Mouse (Mus musculus): ENCODE measurements at regions not wholly inside any gene's neighbourhood (a gene's known extent, or its start where the extent isn't known, plus 50 kb on each side); places are given as distances from the start of the nearest gene placed in this dataset.
A peak's percentile ranks its signal among the peaks of the same experiment; 100 is the strongest.

- DNase-seq (ENCODE audit: low spot score): no peak
Measured at GRCm38 (mm10) chr16:25042669-25043440, 243.8 kb upstream of the Tprg start.

GRCm38 (mm10) chr16:25044637-25045036 lies 242.0 kb upstream of the Tprg start:
- no peak for DNase-seq (ENCODE audit: low spot score)

- no peak for DNase-seq (ENCODE audit: low spot score)
Measured at GRCm38 (mm10) chr16:25047726-25048125, 238.9 kb upstream of the Tprg start.

GRCm38 (mm10) chr16:25049928-25050510 lies 236.6 kb upstream of the Tprg start:
- DNase-seq (ENCODE audit: low spot score): no peak

GRCm38 (mm10) chr16:25051044-25051443 lies 235.6 kb upstream of the Tprg start:
- no peak for DNase-seq (ENCODE audit: low spot score)

- DNase-seq (ENCODE audit: low spot score): no peak
Measured at GRCm38 (mm10) chr16:25052428-25052827, 234.2 kb upstream of the Tprg start.

- no peak for DNase-seq (ENCODE audit: low spot score)
Measured at GRCm38 (mm10) chr16:25052917-25053343, 233.7 kb upstream of the Tprg start.

- no peak for DNase-seq (ENCODE audit: low spot score)
Measured at GRCm38 (mm10) chr16:25054304-25054703, 232.3 kb upstream of the Tprg start.

- no peak for DNase-seq (ENCODE audit: low spot score)
Measured at GRCm38 (mm10) chr16:25055376-25055775, 231.2 kb upstream of the Tprg start.

GRCm38 (mm10) chr16:25058051-25058747 lies 228.4 kb upstream of the Tprg start:
- DNase-seq (ENCODE audit: low spot score): no peak

- DNase-seq (ENCODE audit: low spot score): peak; percentile 96
Measured at GRCm38 (mm10) chr16:25058812-25059501, 227.7 kb upstream of the Tprg start.

GRCm38 (mm10) chr16:25059504-25059992 lies 227.1 kb upstream of the Tprg start:
- peak; percentile 59 for DNase-seq (ENCODE audit: low spot score)

- DNase-seq (ENCODE audit: low spot score): no peak
Measured at GRCm38 (mm10) chr16:25060266-25060665, 226.4 kb upstream of the Tprg start.

- DNase-seq (ENCODE audit: low spot score): peak; percentile 44
Measured at GRCm38 (mm10) chr16:25061631-25062030, 225.0 kb upstream of the Tprg start.

- DNase-seq (ENCODE audit: low spot score): no peak
Measured at GRCm38 (mm10) chr16:25063981-25064380, 222.6 kb upstream of the Tprg start.

GRCm38 (mm10) chr16:25064538-25064937 lies 222.1 kb upstream of the Tprg start:
- DNase-seq (ENCODE audit: low spot score): peak; percentile 96

- no peak for DNase-seq (ENCODE audit: low spot score)
Measured at GRCm38 (mm10) chr16:25066822-25067221, 219.8 kb upstream of the Tprg start.

GRCm38 (mm10) chr16:25067276-25068249 lies 219.1 kb upstream of the Tprg start:
- no peak for DNase-seq (ENCODE audit: low spot score)

- no peak for DNase-seq (ENCODE audit: low spot score)
Measured at GRCm38 (mm10) chr16:25080811-25081210, 205.8 kb upstream of the Tprg start.

- no peak for DNase-seq (ENCODE audit: low spot score)
Measured at GRCm38 (mm10) chr16:25083729-25084128, 202.9 kb upstream of the Tprg start.
